Mouse (Mus musculus): ENCODE data around the gene Wdsub1.

DNA sequence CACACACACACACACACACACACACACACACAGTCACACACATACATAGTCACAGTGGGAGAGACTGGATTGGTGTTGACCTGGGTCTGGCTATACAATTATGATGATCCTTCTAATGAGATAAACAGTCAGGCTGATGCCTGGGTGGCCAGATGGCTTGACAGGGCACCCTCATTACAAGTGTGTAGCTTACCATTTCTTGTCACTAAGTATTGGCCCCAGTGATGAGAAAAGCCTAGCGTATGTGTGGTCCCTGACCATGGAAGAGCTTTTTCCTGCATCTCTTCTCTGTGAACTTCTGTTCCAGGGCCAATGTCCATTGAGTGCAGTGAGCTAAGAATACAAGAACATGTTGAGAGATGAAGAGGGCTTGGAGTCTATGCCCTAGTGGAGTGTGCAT is 69.8 kb downstream of the Wdsub1 start:
- TF ChIP-seq MAFK (IDR thresholded peaks at IDR 0.05; ENCODE audit: insufficient read depth, low read depth, low read length) (no peak), ZC3H11A (IDR thresholded peaks at IDR 0.05; ENCODE audit: borderline replicate concordance, low read depth, low read length) (no peak), ZNF384 (IDR thresholded peaks at IDR 0.05; ENCODE audit: low read depth, low read length) (no peak), HCFC1 (IDR thresholded peaks at IDR 0.05; ENCODE audit: borderline replicate concordance, insufficient read depth, low read length) (no peak), CHD2 (IDR thresholded peaks at IDR 0.05; ENCODE audit: low read depth, low read length) (no peak)

All from ES-E14 (cell line).